Mouse (Mus musculus) 416B (cell line): ENCODE measurements around the gene Rhox4e.
"Not testable (repeated sequence)": the region's sequence is repeated elsewhere in the genome, so short reads cannot be mapped to it uniquely, and the experiment has no call there.

Experiments used
- DNase-seq: peaks from one replicate; pipeline ENCODE4 v3.0.0; 2011; ENCODE audit warnings: low read depth

Rhox4e gene

GRCm38 (mm10) chrX:37557112-37557511 lies at the start of gene Rhox4e:
Gene Rhox4e, plus strand, starts transcription at chrX:37557412.
- DNase-seq: not testable (repeated sequence)

GRCm38 (mm10) chrX:37514059-37514458 lies 43.2 kb upstream of the Rhox4e start, which contains the start of gene Rhox4d:
Gene Rhox4d, plus strand, starts transcription at chrX:37514359.
- not testable (repeated sequence) for DNase-seq

- DNase-seq: not testable (repeated sequence)
Observed at GRCm38 (mm10) chrX:37530152-37530551, 27.1 kb upstream of the Rhox4e start, which contains the start of gene Rhox2e. Gene Rhox2e, plus strand, starts transcription at chrX:37530452.

GRCm38 (mm10) chrX:37541719-37542118 lies 15.5 kb upstream of the Rhox4e start, which contains the start of gene Rhox3e:
Gene Rhox3e, plus strand, starts transcription at chrX:37542019.
- DNase-seq: not testable (repeated sequence)

- not testable (repeated sequence) for DNase-seq
Observed at GRCm38 (mm10) chrX:37571105-37571504, 13.9 kb downstream of the Rhox4e start, which contains the start of gene Rhox2f. Gene Rhox2f, plus strand, starts transcription at chrX:37571405.

- DNase-seq: peak; percentile 7
Observed at GRCm38 (mm10) chrX:37572638-37573037, 15.4 kb downstream of the Rhox4e start.

- DNase-seq: not testable (repeated sequence)
Observed at GRCm38 (mm10) chrX:37580692-37581091, 23.5 kb downstream of the Rhox4e start, which contains the start of gene Rhox3f. Gene Rhox3f, plus strand, starts transcription at chrX:37580992.

- DNase-seq: not testable (repeated sequence)
Observed at GRCm38 (mm10) chrX:37607604-37608003, 50.4 kb downstream of the Rhox4e start, which contains the start of gene Rhox4f. Gene Rhox4f, minus strand, starts transcription at chrX:37607704.
